ENCODE assay signal across 8 mouse cellular contexts in genomic region chr13:104109816-104110521, GRCm38 (mm10). TPM values are rescaled to one million over a fixed set of nuclear protein-coding genes. Genes with fewer than 3 reads are reported as not detected.
A peak's percentile ranks its signal among the peaks of the same experiment; 100 is the strongest.
DNase-seq lines count a peak whose midpoint lies in the region; ATAC-seq and TF ChIP-seq lines count a peak whose summit lies in the region.

No protein-coding gene starts in this region.

- peaks cover 14% of the 10 kb centered on the region for H3K4me1 ChIP-seq in forebrain, embryonic 16.5 days (replicated peaks; ENCODE audit: control insufficient read depth, insufficient read depth, low read length)
- peaks cover 6% of the 10 kb centered on the region; the same call in 1 of the 2 replicates for H3K4me1 ChIP-seq in hindbrain, postnatal 0 days (ENCODE audit: insufficient read depth, low read length)

- no peaks in the 10 kb centered on the region for H3K9me3 ChIP-seq in forebrain, embryonic 16.5 days (ENCODE audit: control insufficient read depth, low read length)
- no peaks in the 10 kb centered on the region for H3K9me3 ChIP-seq in hindbrain, postnatal 0 days (ENCODE audit: low read length)

- peak overlapping the region; percentile 69 for H3K9ac ChIP-seq in forebrain, embryonic 16.5 days (replicated peaks; ENCODE audit: low read depth, low read length)
- peak overlapping the region; percentile 85 for H3K9ac ChIP-seq in hindbrain, postnatal 0 days (replicated peaks; ENCODE audit: low read length)

- intact Hi-C loops in heart, postnatal 25 days (cut with DNase I), result no loop called here

- H3K4me2 ChIP-seq in forebrain, embryonic 16.5 days (ENCODE audit: low read length), result peak overlapping the region; percentile 66
- peak overlapping the region; percentile 88 for H3K4me2 ChIP-seq in hindbrain, postnatal 0 days (ENCODE audit: low read depth, low read length)

- H3K27ac ChIP-seq in forebrain, embryonic 16.5 days (ENCODE audit: low read length), result peak overlapping the region; percentile 82
- peak overlapping the region; percentile 92 for H3K27ac ChIP-seq in hindbrain, postnatal 0 days

- DNase-seq in heart, adult 8-10 months (ENCODE audit: low spot score), result peak; percentile 36
- no peak for DNase-seq in heart, postnatal 25 days (ENCODE audit: low spot score)
- DNase-seq in c-Kit-positive CD71-positive TER-119-positive erythroid progenitor cells, embryonic 14.5 days (ENCODE audit: low spot score), result peak; percentile 4
- peak; percentile 74 for DNase-seq in hindbrain, postnatal 0 days (ENCODE audit: low spot score)
- DNase-seq in left cerebral cortex, adult 8-10 months (ENCODE audit: low spot score in 2 of 2), result peak; percentile 43 to 70
- peak; percentile 41 to 49 for DNase-seq in lung, postnatal 4 days
- peak; percentile 37 for DNase-seq in splenic B cell, adult 2 months (ENCODE audit: low read depth, low spot score)

- TF ChIP-seq CTCF in hindbrain, postnatal 0 days (IDR thresholded peaks at IDR 0.05; ENCODE audit: low read depth), result no peak

- ATAC-seq in forebrain, embryonic 16.5 days, result peak; percentile 83
- peak; percentile 82 for ATAC-seq in hindbrain, postnatal 0 days

- under 1% methylated on average over 33 of the region's 38 CpGs for WGBS in forebrain, embryonic 16.5 days
- WGBS in hindbrain, postnatal 0 days, result under 1% methylated on average over 38 of the region's 38 CpGs

- peaks cover 4% of the 10 kb centered on the region for H3K36me3 ChIP-seq in forebrain, embryonic 16.5 days (ENCODE audit: control insufficient read depth, insufficient read depth)
- no peaks in the 10 kb centered on the region; the same call in 1 of the 2 replicates for H3K36me3 ChIP-seq in hindbrain, postnatal 0 days (ENCODE audit: insufficient read depth, low read length)
- no peaks in the 10 kb centered on the region for H3K36me3 ChIP-seq in splenic B cell, adult 2 months (ENCODE audit: control insufficient read depth, insufficient read depth, low read length, poor library complexity, severe bottlenecking)

- no peaks in the 10 kb centered on the region for H3K27me3 ChIP-seq in forebrain, embryonic 16.5 days (replicated peaks; ENCODE audit: control insufficient read depth, insufficient read depth, low read length)
- no peaks in the 10 kb centered on the region for H3K27me3 ChIP-seq in hindbrain, postnatal 0 days (ENCODE audit: insufficient read depth, low read length)
- H3K27me3 ChIP-seq in splenic B cell, adult 2 months (ENCODE audit: control insufficient read depth, insufficient read depth, low read length, poor library complexity, severe bottlenecking), result peaks cover 2% of the 10 kb centered on the region; the same call in 1 of the 2 replicates

- peak overlapping the region; percentile 62 for H3K4me3 ChIP-seq in forebrain, embryonic 16.5 days (replicated peaks; ENCODE audit: low read length)
- H3K4me3 ChIP-seq in hindbrain, postnatal 0 days (ENCODE audit: low read length), result peak overlapping the region; percentile 87

RNA-seq across cellular contexts. Expression of gene Sgtb, which starts 0.4 kb away (rescaled TPM):
- total RNA-seq in heart, adult 8-10 months (2022), result under 1 TPM; 0.60 to 0.84 (median 0.71) TPM
- total RNA-seq in heart, postnatal 25 days (2021), result 1 to 10 TPM in 1 of 2 experiments, under 1 TPM in 1; 0.75 to 1.6 TPM
- polyA plus RNA-seq in forebrain, embryonic 16.5 days (2015; fragmentation: Nextera tagmentation; extraction: Ambion mirVana), result 34.0 and 39.2 TPM in 2 replicates
- total RNA-seq in hindbrain, postnatal 0 days (2014; rRNA removed), result 26.8 and 36.7 TPM in 2 replicates
- 24.3 and 24.9 TPM in 2 replicates for polyA plus RNA-seq in hindbrain, postnatal 0 days (2015; fragmentation: Nextera tagmentation; extraction: Ambion mirVana)
- total RNA-seq in left cerebral cortex, adult 8-10 months (2022), result 100 to 1,000 TPM; 132 to 160 (median 140) TPM

RNA-seq across cellular contexts. Expression of gene Nln, which starts 0.6 kb away (rescaled TPM):
- total RNA-seq in heart, adult 8-10 months (2022), result 10 to 100 TPM; 10.5 to 13.8 (median 11.0) TPM
- 10 to 100 TPM; 11.2 to 11.6 TPM for total RNA-seq in heart, postnatal 25 days (2021)
- polyA plus RNA-seq in forebrain, embryonic 16.5 days (2015; fragmentation: Nextera tagmentation; extraction: Ambion mirVana), result 40.1 and 45.8 TPM in 2 replicates
- total RNA-seq in hindbrain, postnatal 0 days (2014; rRNA removed), result 67.3 and 71.6 TPM in 2 replicates
- 52.9 and 53.7 TPM in 2 replicates for polyA plus RNA-seq in hindbrain, postnatal 0 days (2015; fragmentation: Nextera tagmentation; extraction: Ambion mirVana)
- total RNA-seq in left cerebral cortex, adult 8-10 months (2022), result 10 to 100 TPM; 27.7 to 31.6 (median 29.7) TPM

Comparison
In these comparisons a context has a peak if more than half of its experiments do, and no peak if none do; other contexts are left out.
1. RNA of gene Sgtb, which starts 0.4 kb away (total RNA-seq): 132 to 160 TPM in left cerebral cortex, adult 8-10 months and 26.8 to 36.7 TPM in hindbrain, postnatal 0 days; 0.75 to 1.6 TPM in heart, postnatal 25 days and 0.60 to 0.84 TPM in heart, adult 8-10 months; every median in the first group is over 10 times any median in the second.